Mouse (Mus musculus) liver, embryonic 13.5 days (tissue): ENCODE measurements around the gene Prrt1. TPM values are rescaled to one million over a fixed set of nuclear protein-coding genes. Genes with fewer than 3 reads are reported as not detected.
A peak's percentile ranks its signal among the peaks of the same experiment; 100 is the strongest.

Experiments
- ATAC-seq: fragments of 200-750 bp; cut with Nextera tagmentation; 2 replicates; pipeline ENCODE4 v1.8.0; 2017; ENCODE audit warnings: low read depth, mild to moderate bottlenecking, moderate number of reproducible peaks, moderate library complexity
- DNase-seq: peaks from one replicate; pipeline ENCODE4 v3.0.0; 2022
- H3K27ac ChIP-seq: fragments of 300-500 bp; sonication (generic); 2 replicates; pipeline ENCODE4 v1.5.1; 2015; ENCODE audit warnings: moderate library complexity, mild to moderate bottlenecking, inconsistent platforms
- H3K27me3 ChIP-seq: fragments of 300-500 bp; sonication (generic); 2 replicates; pipeline ENCODE4 v1.6.1; 2015; ENCODE audit warnings: mild to moderate bottlenecking, inconsistent platforms
- H3K36me3 ChIP-seq: fragments of 300-500 bp; sonication (generic); 2 replicates; pipeline ENCODE4 v1.6.1; 2015; ENCODE audit warnings: mild to moderate bottlenecking, inconsistent platforms
- H3K4me1 ChIP-seq: fragments of 300-500 bp; sonication (generic); replicated peaks from 2 replicates; pipeline ENCODE4 v1.6.1; 2015; ENCODE audit warnings: inconsistent platforms
- H3K4me2 ChIP-seq: fragments of 300-500 bp; sonication (generic); 2 replicates; pipeline ENCODE4 v1.6.1; 2015; ENCODE audit warnings: inconsistent platforms, mild to moderate bottlenecking, moderate library complexity
- H3K4me3 ChIP-seq: fragments of 300-500 bp; sonication (generic); replicated peaks from 2 replicates; pipeline ENCODE4 v1.5.1; 2015; ENCODE audit warnings: mild to moderate bottlenecking, inconsistent platforms
- H3K9ac ChIP-seq: fragments of 300-500 bp; sonication (generic); 2 replicates; pipeline ENCODE4 v1.6.1; 2015; ENCODE audit warnings: mild to moderate bottlenecking, inconsistent platforms
- H3K9me3 ChIP-seq: fragments of 300-500 bp; sonication (generic); replicated peaks from 2 replicates; pipeline ENCODE4 v1.6.1; 2016; ENCODE audit warnings: inconsistent platforms
- WGBS: fragments of 180-500 bp; shearing (Covaris S2); methylation state at CpG from one replicate; pipeline ENCODE4 v1.1.7; 2015; ENCODE audit not compliant: insufficient replicate concordance; 5-methylcytosine and 5-hydroxymethylcytosine counted together
- polyA plus RNA-seq: library from polyadenylated mRNA; unstranded; fragments of >200 nt; fragmentation: Nextera tagmentation; extraction: Ambion mirVana; gene quantifications from 2 replicates; pipeline ENCODE4 v1.2.1, GENCODE M21; 2015

Prrt1 gene
- 0.05 and 0.07 TPM in 2 replicates for polyA plus RNA-seq

DNA sequence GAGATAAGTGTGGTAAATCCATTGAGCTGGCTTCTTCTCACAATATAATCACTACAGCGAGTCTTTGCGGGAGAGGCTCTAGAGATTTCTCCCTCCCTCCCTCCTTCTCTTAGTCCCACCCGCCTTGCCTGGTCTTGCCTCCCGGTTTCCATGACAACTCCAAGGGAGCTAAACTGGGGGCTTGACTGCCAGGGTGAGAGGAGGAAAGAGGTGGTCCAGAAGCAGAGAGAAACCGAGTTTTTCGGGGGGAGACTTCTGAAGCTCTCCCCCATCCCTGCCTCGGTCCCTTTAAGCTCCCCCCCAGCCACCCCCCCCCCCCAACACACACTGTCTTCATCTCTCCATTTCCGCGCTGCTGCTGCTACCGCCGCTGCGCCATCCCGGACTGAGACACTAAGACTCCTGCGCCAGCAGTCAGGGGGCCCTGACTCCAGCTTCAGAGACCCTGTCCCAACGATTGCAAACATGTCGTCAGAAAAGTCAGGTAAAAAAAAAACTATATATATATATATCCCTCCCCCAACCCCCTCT, at the start of gene Prrt1:
Gene Prrt1 (plus strand): TSS at position 313 of the 531 bp plus-strand sequence.
- Histone ChIP-seq H3K4me3 (peak within 1 kb of the TSS; percentile 70), H3K4me1 (peaks cover 69% of the 10 kb centered on the region), H3K36me3 (peaks cover 6% of the 10 kb centered on the region; the same call in 1 of the 2 replicates), H3K4me2 (peak within 1 kb of the TSS; percentile 91), H3K27me3 (peaks cover 69% of the 10 kb centered on the region), H3K9ac (no peak within 1 kb of the TSS), H3K9me3 (no peaks in the 10 kb centered on the region), H3K27ac (no peak within 1 kb of the TSS)
- DNase-seq (no peak), ATAC-seq (no peak)
- WGBS: 7% methylated on average over 16 of the region's 16 CpGs

DNA sequence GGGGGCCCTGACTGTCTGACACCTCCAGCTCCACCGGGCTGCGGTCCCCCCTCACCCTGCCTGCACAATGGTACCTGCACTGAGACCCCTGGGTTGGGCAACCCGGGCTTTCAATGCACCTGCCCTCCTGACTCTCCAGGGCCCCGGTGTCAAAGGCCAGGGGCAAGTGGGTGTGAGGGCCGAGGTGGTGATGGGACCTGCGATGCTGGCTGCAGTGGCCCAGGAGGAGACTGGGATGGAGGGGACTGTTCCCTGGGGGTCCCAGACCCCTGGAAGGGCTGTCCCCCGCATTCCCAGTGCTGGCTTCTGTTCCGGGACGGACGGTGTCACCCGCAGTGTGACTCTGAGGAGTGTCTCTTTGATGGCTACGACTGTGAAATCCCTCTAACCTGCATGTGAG, 46.8 kb upstream of the Prrt1 start:
- Histone ChIP-seq H3K27me3 (peaks cover 10% of the 10 kb centered on the region; the same call in 1 of the 2 replicates), H3K36me3 (no peaks in the 10 kb centered on the region), H3K27ac (no peak overlapping the region), H3K9ac (no peak overlapping the region), H3K9me3 (no peaks in the 10 kb centered on the region), H3K4me3 (no peak overlapping the region), H3K4me1 (peaks cover 13% of the 10 kb centered on the region), H3K4me2 (no peak overlapping the region)
- no peak for ATAC-seq
- 83% methylated on average over 12 of the region's 12 CpGs for WGBS
- DNase-seq: no peak

DNA sequence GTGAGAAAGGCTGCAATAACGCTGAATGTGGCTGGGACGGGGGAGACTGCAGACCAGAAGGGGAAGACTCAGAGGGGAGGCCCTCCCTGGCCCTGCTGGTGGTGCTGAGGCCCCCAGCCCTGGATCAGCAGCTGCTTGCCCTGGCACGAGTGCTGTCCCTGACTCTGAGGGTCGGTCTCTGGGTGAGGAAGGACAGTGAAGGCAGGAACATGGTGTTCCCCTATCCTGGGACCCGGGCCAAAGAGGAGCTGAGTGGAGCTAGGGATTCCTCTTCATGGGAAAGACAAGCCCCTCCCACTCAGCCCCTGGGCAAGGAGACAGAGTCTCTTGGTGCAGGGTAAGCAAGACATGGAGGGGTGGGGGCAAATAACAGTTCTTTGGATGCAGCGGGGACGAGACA, 45.9 kb upstream of the Prrt1 start:
- Histone ChIP-seq H3K4me3 (no peak overlapping the region), H3K27me3 (peaks cover 10% of the 10 kb centered on the region; the same call in 1 of the 2 replicates), H3K27ac (no peak overlapping the region), H3K4me1 (peaks cover 21% of the 10 kb centered on the region), H3K9me3 (no peaks in the 10 kb centered on the region), H3K36me3 (no peaks in the 10 kb centered on the region), H3K9ac (no peak overlapping the region), H3K4me2 (no peak overlapping the region)
- WGBS: 60% methylated on average over 7 of the region's 7 CpGs
- no peak for ATAC-seq
- DNase-seq: no peak

DNA sequence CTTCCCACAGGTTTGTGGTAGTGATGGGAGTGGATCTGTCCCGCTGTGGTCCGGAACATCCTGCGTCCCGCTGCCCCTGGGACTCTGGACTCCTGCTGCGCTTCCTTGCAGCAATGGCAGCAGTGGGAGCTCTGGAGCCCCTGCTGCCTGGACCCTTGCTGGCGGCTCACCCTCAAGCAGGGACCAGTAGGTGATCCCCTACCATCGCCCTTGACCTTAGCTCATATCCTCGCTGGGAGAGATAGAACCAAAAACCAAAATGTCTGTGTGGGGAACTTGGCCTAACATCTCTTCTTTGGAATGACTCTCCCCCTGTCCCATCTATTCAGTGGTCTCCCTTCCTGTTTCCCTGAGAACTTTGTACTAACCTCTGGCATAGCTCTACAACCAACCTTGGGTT, 45.5 kb upstream of the Prrt1 start:
- no peak overlapping the region for H3K27ac ChIP-seq
- H3K36me3 ChIP-seq: no peaks in the 10 kb centered on the region
- H3K9ac ChIP-seq: no peak overlapping the region
- H3K4me1 ChIP-seq: peaks cover 25% of the 10 kb centered on the region
- DNase-seq: no peak
- no peaks in the 10 kb centered on the region for H3K9me3 ChIP-seq
- no peak overlapping the region for H3K4me3 ChIP-seq
- H3K27me3 ChIP-seq: peaks cover 10% of the 10 kb centered on the region; the same call in 1 of the 2 replicates
- 75% methylated on average over 8 of the region's 8 CpGs for WGBS
- no peak for ATAC-seq
- no peak overlapping the region for H3K4me2 ChIP-seq

DNA sequence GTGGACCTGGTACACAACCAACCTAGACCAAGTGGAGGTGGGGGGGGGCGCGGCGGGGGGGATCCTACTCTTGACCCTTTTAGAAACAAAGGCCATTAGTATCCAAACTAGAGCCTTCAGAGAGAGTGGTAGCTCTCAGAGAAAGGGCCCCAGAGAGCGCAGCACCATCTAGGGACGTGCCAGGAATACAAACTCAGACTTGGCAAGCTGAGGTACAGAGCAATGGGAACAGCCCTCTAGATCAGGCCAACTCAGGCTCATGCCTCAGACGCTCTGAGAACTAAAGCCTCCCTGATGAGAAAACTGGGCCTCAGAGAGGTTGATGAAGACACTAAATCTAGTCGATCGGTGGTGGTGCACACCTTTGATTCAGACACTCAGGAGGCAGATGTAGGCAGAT, 44.2 kb upstream of the Prrt1 start:
- Histone ChIP-seq H3K9me3 (no peaks in the 10 kb centered on the region), H3K4me2 (no peak overlapping the region), H3K27ac (no peak overlapping the region), H3K36me3 (no peaks in the 10 kb centered on the region), H3K27me3 (peaks cover 10% of the 10 kb centered on the region; the same call in 1 of the 2 replicates), H3K4me1 (peaks cover 38% of the 10 kb centered on the region), H3K4me3 (no peak overlapping the region), H3K9ac (no peak overlapping the region)
- 77% methylated on average over 8 of the region's 8 CpGs for WGBS
- DNase-seq: no peak
- ATAC-seq: no peak

DNA sequence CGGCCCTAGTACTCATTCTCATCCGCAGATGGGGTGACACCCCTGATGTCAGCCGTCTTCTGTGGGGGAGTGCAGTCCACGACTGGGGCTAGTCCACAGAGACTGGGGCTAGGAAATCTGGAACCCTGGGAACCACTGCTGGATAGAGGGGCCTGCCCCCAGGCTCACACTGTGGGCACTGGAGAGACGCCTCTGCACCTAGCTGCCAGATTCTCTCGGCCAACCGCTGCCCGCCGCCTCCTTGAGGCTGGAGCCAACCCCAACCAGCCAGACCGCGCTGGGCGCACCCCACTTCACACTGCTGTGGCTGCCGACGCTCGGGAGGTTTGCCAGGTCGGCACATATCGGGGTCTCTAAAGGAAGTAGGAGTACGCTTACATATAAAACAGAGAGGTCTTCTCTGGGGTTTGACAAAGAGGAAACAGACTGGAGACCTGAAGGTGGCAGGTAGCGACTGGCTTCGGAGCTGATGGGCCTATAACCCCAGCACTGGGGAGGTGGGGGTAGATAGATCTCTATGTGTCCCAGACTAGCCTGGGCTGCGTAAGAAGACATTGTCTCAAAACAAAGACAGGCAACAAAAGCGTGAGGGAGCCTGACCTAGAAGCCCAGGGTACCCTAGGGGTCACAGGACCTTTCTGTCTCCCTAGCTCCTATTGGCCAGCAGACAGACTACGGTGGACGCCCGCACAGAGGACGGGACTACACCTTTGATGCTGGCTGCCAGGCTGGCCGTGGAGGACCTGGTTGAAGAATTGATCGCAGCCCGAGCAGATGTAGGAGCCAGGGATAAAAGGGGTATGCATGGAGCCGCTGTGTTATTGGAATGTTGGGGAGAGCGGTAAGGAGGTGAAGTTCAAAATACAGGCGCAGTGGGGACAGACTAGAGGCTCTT, 43.2 kb upstream of the Prrt1 start:
- ATAC-seq (no peak), DNase-seq (no peak)
- H3K4me2 ChIP-seq: peak overlapping the region; percentile 99
- no peaks in the 10 kb centered on the region for H3K36me3 ChIP-seq
- 0 out of 2 replicates have a peak overlapping the region, but pooled peaks have one; percentile 14 for H3K27ac ChIP-seq
- peaks cover 48% of the 10 kb centered on the region for H3K4me1 ChIP-seq
- peak overlapping the region; percentile 89 for H3K9ac ChIP-seq
- H3K27me3 ChIP-seq: peaks cover 10% of the 10 kb centered on the region; the same call in 1 of the 2 replicates
- peak overlapping the region; percentile 76 for H3K4me3 ChIP-seq
- no peaks in the 10 kb centered on the region for H3K9me3 ChIP-seq
- WGBS: 44% methylated on average over 32 of the region's 32 CpGs

DNA sequence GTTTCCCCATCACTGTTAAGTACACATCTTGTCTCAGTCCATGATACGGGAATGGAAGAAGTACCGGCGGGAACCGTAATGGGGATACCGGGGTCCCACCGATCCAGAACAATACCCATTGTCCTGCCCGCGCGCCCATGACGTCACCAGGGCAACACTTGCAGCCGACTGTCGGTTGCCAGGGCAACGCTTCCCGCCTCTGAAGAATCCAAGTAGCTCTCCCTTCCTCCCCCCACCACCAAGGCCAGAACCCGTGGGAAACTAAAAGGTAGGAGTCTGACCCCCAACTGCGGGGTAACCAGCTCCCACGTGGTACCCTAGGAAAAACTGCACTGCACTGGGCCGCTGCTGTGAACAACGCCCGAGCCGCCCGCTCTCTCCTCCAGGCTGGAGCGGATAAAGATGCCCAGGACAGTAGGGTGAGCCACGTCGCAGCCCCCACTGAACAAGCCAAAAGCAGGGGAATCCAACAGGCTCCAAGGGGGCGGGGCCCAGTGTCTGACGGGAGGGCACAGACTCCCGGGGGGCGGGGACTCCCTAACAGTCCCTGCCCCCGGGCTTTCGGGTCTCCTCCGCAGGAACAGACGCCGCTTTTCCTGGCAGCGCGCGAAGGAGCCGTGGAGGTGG, 42.4 kb upstream of the Prrt1 start:
- no peaks in the 10 kb centered on the region for H3K9me3 ChIP-seq
- under 1% methylated on average over 38 of the region's 38 CpGs for WGBS
- H3K9ac ChIP-seq: peak overlapping the region; percentile 89
- no peak for DNase-seq
- peaks cover 56% of the 10 kb centered on the region for H3K4me1 ChIP-seq
- ATAC-seq: peak; percentile 80
- H3K36me3 ChIP-seq: no peaks in the 10 kb centered on the region
- peak overlapping the region; percentile 76 for H3K4me3 ChIP-seq
- peak overlapping the region; percentile 99 for H3K4me2 ChIP-seq
- peak overlapping the region; percentile 92 for H3K27ac ChIP-seq
- H3K27me3 ChIP-seq: peaks cover 10% of the 10 kb centered on the region; the same call in 1 of the 2 replicates

DNA sequence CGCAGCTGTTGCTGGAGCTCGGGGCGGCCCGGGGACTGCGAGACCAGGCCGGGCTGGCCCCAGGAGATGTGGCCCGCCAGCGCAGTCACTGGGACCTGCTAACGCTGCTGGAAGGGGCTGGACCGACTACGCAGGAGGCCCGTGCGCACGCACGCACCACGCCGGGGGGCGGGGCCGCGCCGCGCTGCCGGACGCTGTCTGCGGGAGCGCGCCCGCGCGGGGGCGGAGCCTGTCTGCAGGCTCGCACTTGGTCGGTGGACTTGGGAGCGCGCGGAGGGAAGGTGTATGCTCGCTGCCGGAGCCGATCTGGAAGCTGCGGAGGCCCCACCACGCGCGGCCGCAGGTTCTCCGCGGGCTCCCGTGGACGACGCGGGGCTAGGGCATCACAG, 41.9 kb upstream of the Prrt1 start:
- Histone ChIP-seq H3K9me3 (no peaks in the 10 kb centered on the region), H3K27me3 (peaks cover 10% of the 10 kb centered on the region; the same call in 1 of the 2 replicates), H3K4me2 (peak overlapping the region; percentile 99), H3K36me3 (no peaks in the 10 kb centered on the region), H3K27ac (peak overlapping the region; percentile 92), H3K9ac (peak overlapping the region; percentile 89), H3K4me3 (peak overlapping the region; percentile 76), H3K4me1 (peaks cover 59% of the 10 kb centered on the region)
- peak; percentile 97 for DNase-seq
- 0% methylated on average over 49 of the region's 50 CpGs for WGBS
- peak; percentile 86 for ATAC-seq

DNA sequence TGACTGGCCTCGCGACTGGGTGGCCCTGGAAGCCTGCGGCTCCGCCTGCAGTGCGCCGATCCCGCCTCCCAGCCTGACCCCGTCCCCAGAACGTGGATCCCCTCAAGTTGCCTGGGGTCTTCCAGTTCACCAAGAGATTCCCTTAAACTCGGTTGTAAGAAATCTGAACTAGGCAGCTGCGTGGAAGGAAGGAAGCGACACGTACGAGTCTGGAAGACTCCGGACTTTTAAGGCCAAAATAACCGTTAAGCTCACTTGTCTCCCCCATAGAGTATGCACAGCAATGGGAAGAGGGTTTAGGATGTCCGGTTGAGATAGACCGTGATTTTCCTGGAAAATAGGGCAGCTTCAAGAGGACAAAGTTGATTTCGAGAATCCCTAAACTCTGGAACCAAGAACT, 41.5 kb upstream of the Prrt1 start:
- Histone ChIP-seq H3K4me1 (peaks cover 63% of the 10 kb centered on the region), H3K4me2 (peak overlapping the region; percentile 99), H3K9me3 (no peaks in the 10 kb centered on the region), H3K36me3 (no peaks in the 10 kb centered on the region), H3K27ac (peak overlapping the region; percentile 92), H3K27me3 (peaks cover 10% of the 10 kb centered on the region; the same call in 1 of the 2 replicates), H3K9ac (peak overlapping the region; percentile 89), H3K4me3 (peak overlapping the region; percentile 76)
- ATAC-seq (no peak), DNase-seq (no peak)
- under 1% methylated on average over 19 of the region's 19 CpGs for WGBS

DNA sequence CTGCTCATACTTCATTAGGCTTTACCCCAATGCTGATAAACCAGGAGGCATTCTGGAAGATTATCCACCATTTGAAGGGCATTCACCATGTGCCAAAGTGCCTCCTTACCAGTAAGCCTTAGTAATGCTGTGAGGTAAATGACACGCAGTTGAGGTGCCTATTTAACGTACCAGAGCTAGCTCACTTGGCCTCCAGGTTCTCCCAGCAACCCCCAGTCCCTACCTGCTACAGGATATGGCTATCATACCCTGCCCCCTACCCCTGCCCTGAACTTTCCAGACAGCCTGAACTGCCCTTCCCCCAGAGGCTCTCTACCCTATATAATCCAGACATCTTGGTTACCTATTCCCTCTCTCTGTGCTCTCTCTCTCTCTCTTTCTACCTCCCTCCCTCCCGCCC, 40.6 kb upstream of the Prrt1 start:
- ATAC-seq: no peak
- Histone ChIP-seq H3K4me1 (peaks cover 72% of the 10 kb centered on the region), H3K4me3 (peak overlapping the region; percentile 85; the same call in 1 of the 2 replicates), H3K9ac (peak overlapping the region; percentile 89), H3K4me2 (peak overlapping the region; percentile 99), H3K27me3 (peaks cover 10% of the 10 kb centered on the region; the same call in 1 of the 2 replicates), H3K9me3 (no peaks in the 10 kb centered on the region), H3K27ac (peak overlapping the region; percentile 92), H3K36me3 (no peaks in the 10 kb centered on the region)
- WGBS: 58% methylated on average over 3 of the region's 3 CpGs
- no peak for DNase-seq

DNA sequence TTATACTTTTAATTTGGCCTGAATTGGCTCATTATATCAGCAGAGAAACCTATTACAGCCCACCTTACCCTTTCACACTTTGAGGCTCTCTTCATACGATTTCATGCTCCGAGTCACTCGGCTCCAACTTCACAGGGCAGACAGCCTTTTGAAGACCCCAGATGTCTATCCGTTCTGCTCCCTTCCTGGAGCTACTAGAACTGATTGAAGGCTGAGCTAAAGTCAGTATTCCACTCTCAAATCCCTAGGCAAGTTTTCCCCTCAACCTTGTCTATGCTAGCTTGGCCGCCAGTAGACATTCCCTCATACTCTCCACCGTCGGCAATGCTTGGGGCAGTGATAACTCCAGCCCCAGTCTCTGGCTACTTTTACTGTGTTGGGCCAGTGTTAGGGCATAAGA, 40.1 kb upstream of the Prrt1 start:
- no peaks in the 10 kb centered on the region for H3K9me3 ChIP-seq
- peak overlapping the region; percentile 89 for H3K9ac ChIP-seq
- H3K4me3 ChIP-seq: peak overlapping the region; percentile 85
- 17% methylated on average over 7 of the region's 7 CpGs for WGBS
- ATAC-seq (no peak), DNase-seq (no peak)
- peaks cover 3% of the 10 kb centered on the region; the same call in 1 of the 2 replicates for H3K36me3 ChIP-seq
- peak overlapping the region; percentile 99 for H3K4me2 ChIP-seq
- H3K27me3 ChIP-seq: peaks cover 10% of the 10 kb centered on the region; the same call in 1 of the 2 replicates
- peak overlapping the region; percentile 92 for H3K27ac ChIP-seq
- H3K4me1 ChIP-seq: peaks cover 77% of the 10 kb centered on the region
